Mouse (Mus musculus) olfactory bulb, adult 2 months (tissue): ENCODE measurements at regions not wholly inside any gene's neighbourhood (a gene's known extent, or its start where the extent isn't known, plus 50 kb on each side); places are given as distances from the start of the nearest gene placed in this dataset.

ENCODE experiments used
- CTCF ChIP-seq: fragments of 200-500 bp; IDR thresholded peaks from 2 replicates; pipeline ENCODE4 v1.5.1; 2012; ENCODE audit warnings: low read depth, mild to moderate bottlenecking, low read length, moderate library complexity; ENCODE audit not compliant: insufficient read depth
- POLR2A ChIP-seq: fragments of 200-500 bp; IDR thresholded peaks from 2 replicates; pipeline ENCODE4 v1.6.1; 2012; ENCODE audit warnings: mild to moderate bottlenecking, low read depth, low read length, moderate library complexity; ENCODE audit not compliant: insufficient read depth

DNA sequence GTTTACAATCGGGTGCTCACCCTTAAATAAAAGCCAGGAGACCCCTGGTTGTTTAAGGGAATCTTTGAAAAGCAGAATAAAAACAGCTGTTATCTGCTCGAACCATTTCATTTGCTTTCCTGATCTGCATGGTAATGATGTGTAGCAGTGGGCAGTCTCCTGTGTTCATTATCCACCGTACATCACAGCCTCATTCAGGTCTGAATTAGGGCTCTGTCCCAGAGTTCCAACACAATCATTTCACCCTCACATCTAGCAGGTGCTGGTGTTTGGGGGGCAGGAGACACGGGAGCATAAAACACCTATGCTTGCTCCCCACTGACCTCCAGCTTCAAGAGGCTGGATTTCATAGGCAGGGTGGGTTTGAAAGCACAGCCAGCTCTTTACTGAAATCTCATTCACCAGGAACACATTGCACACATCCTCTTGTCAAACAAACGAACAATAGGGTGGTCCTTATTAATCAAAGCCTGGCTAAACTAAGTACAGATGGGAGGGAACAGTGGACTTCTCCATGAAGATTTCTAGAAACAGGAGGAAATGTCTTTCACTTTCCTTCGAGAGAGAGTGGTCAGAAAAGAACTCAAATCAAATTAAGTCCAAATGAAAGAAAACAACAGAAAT is 368.3 kb upstream of the Adgrl2 start:
- no peak for TF ChIP-seq POLR2A
- no peak for TF ChIP-seq CTCF
